Mouse (Mus musculus): ENCODE results near the gene Mpeg1.

- no peak for TF ChIP-seq POLR2A (IDR thresholded peaks at IDR 0.05; ENCODE audit: control insufficient read depth, extremely low read depth, insufficient read depth, low read length, poor library complexity)
- no peak for TF ChIP-seq CTCF (IDR thresholded peaks at IDR 0.05; ENCODE audit: borderline replicate concordance, control insufficient read depth, extremely low read depth, insufficient read depth, low read length, poor library complexity)
Observed at GRCm38 (mm10) chr19:12435750-12436524, 24.6 kb upstream of the Mpeg1 start.
